Mouse (Mus musculus) cerebellum, postnatal 4 days (tissue): Measurements from ENCODE around the gene Atg5.
"Not testable (repeated sequence)": the region's sequence is repeated elsewhere in the genome, so short reads cannot be mapped to it uniquely, and the experiment has no call there.

Experiments
- DNase-seq, 2 experiments: peaks; one replicate each; pipeline ENCODE4 v3.0.0; 2022; ENCODE audit warnings: low spot score in 2 of 2, mixed read lengths in 1 of 2

Gene Atg5

DNA sequence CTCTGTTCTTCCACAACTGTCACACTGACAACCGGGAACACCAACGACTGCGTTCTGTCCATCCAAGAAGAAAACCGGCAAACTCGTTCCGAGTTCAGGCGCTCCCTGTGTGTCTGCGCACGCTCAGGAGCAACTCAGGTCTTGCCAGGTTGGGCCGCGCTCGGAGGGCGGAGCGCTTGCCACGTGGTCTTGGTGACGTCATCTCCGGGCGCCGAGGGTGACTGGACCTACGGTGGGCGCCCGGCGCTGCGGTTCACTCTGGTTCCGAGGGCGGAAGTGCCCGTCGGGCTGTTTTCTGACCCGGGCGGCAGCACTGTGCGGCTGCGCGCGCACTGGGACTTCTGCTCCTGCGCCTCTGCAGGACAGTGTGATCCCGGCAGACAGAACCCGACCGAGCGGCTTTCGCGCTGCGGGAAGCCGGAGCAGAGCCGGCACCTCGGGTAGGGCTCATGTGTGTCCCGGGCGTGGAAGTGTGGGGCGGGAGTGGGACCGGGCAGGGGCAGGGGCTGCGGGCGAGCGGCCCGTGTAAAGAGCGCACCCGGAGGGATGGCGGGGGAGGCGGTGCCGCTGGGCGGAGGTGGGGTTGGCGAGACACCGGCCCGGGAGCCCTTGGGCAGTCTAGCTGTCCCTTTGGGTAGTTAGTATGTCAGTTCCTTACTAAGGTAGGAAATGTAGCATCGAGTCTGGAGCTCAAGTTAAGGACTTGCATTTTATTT, at the start of gene Atg5:
Atg5 (plus strand) TSS at position 214 of the 716 bp plus-strand sequence.
- DNase-seq, result peak; percentile 98 to 99

DNA sequence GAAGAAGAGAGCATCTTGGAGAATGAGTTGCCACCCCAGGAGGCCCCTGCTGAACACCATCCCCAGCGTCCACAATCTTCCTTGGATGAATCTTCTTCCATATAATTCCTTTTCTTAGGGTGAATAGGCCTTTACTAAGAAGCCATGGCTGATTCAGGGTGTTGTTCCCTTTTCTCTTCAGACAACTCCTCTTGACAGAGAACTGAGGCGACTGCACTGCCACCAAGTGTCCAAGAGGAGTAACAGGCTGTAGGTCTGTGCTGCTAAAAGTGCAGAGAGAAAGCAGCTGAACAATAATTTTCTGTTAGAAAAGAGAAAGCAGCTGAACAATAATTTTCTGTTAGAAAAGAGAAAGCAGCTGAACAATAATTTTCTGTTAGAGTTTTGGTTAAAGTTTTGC, 49.1 kb upstream of the Atg5 start:
- not testable (repeated sequence) for DNase-seq

DNA sequence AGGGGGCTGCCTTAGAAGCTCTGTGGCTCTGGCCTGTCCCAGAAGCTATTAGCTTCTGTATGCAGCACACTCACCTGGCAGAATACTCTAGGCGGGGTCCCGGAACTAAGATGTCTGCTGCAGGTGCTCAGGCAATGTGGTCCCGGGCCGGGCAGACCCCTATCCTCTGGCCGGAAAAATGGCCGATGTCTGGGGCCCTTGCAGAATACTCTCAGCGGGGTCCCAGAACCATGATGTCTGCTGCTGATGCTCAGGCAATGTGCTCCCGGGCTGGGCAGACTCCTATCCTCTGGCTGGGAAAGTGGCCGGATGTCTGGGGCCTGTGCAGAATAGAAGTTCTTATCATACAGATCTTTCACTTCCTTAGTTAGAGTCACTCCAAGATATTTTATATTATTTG, 43.8 kb upstream of the Atg5 start:
- DNase-seq, result no peak

DNA sequence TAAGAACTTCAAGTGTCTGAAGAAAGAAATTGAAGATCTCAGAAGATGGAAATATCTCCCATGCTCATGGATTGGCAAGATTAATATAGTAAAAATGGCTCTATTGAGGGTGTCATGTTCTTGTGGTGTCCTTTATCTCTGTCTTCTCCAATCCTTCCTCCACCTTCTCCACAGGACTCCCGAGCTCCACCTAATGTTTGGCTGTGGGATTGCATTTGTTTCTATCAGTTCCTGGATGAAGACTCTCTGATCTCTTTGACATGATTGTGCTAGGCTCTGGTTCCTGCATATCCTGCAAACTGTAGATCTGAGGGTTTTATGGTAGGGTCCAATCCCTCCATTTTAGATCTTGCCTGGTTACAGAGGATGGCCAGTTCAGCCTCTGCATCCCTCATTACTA, 34.8 kb upstream of the Atg5 start:
- peak in 1 of 2 experiments; percentile 17 for DNase-seq

DNA sequence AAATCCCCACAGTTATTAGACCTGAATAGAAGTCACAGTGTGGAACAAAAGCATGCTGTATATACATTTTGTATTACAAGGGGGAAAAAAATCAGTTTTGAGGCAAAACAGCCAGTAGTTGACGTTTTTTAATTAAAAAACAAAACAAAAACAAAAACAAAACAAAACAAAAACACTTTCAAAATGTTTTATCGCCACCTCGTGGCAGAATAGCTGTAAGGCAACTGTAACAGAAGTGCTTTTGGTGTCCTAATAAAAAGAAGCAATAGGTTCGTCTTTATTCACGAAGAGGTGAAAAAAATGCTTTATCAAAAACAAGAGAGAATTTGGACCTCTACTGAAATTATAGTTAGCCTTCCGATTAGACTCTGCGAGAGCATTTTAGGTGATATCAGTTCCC, 32.9 kb upstream of the Atg5 start:
- not testable (repeated sequence) for DNase-seq

DNA sequence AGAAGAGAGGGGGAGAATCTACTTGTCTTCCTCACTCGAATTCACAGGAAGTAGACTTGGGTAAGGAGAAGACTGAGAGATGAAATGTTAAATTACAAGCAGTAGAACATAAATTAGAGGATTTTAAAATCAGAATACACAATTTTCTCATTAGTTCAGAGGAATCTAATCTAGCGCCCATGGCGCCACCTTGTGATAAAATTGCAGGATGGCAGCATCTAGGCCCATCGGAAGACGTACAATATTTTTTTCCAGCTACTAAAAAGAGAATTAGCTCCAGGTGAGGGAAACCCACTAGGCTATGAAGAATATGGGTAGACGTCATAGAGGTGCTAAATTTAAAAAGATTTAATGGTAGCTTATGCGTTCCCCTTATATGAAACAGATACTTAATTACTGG, 11.5 kb upstream of the Atg5 start:
- no peak for DNase-seq

DNA sequence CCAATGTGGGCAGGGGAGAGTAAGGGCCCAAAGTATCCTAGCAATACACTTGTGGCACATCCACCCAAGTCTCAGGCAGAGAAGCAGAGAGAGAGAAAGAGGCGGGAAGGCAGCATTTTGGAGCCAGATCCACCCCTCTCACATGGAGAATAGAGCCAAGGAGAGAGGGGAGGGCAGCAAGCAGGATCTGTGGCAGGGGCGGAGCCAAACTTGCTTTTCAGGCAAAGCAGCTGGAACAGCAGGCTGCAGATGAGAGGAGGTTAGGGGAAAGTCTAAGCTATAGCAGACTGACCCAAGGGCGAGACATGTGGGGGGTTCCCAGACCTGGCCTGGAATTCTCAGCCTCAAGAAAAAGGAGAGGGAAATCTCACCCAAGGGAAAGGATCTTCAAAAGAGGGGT, 2.3 kb upstream of the Atg5 start:
- DNase-seq, result no peak

DNA sequence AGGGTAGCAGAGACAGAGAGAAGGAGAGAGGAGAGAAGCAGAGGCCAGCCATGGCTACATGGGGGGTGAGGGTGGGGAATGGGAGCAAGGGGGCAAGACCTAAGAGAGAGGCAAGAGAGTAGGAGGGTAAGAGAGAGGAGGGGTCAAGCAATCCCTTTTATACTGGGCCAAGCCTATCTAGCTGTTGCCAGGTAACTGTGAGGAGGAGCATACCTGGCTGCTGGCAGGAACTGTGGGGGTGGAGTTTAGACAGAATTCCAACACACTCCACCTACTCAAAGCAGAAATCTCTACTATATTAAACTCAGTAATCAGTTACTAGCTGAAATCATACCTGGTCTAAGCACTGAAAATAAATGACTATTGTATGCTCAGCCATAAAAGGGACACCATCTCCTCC, 1.6 kb upstream of the Atg5 start:
- no peak for DNase-seq

DNA sequence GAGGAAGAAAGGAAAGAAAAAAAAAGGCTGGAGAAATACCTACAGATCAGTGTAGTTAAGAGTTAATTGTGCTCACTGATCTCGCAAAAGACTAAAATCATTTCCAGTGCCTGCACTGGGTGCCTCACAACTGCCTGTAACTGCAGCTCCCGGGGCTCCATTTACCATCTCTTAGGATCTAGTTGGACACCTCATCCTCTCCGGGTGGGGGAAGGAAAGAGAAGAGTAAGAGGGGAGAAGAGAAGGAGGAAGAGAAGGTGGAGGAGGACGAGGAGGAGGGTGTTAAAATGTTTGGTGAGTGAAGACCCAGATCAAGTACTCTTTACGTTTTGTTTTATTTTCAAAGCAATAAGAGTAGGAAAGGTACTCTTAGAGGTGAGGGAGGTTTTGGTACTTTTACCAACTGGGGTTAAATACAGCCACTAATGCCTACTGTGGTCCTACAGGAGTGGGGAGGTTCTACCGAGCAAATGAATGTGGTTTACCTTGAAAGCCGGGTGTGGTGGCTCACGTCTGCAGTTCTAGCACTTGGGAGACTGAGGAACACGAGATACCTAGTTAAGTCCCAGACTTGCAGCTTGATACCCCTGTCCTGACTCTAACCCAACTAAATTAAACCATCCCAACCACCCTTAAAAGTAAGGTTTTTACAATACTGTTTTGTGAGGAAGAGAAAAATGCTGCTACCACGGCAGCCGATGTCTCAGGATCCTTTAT, 574 bp upstream of the Atg5 start:
- no peak for DNase-seq

DNA sequence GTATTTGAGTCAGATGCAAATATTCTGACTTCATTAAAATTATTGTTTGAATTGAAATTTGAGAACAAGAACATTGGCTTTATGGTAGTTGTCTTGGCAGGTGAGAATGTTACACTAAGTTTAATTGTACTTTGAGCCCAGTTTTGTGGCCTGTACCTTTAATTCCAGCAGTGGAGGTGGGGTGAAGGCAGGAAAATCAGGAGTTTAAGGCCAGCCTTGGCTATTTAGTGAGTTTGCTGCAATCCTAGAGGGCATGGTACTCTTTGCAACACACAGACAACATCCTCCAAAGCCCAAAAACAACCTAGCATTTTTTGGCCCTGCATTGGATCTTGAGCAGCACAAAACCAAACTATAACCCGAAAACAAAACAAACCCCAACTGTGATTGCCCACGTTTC, 1.1 kb downstream of the Atg5 start:
- DNase-seq, result no peak

DNA sequence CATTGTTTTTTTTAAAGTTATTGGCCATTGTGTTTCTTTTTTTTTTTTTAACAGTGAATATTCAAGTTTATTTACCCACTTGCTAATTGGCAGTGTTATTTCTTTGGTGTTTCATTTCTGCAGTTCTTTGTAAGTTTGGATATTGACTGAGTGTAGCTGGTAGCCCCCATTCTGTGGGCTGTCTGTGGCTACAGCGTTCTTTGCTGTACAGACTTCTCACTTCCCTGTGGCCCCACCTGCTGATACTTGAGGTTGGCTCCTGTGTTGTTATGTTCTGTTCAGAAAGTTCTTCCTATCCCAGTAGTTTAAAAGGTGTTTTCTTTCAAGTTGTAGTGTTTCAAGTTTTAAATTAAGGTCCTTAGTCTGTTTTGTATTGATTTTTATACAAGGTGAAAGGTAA, 14.2 kb downstream of the Atg5 start:
- no peak for DNase-seq

DNA sequence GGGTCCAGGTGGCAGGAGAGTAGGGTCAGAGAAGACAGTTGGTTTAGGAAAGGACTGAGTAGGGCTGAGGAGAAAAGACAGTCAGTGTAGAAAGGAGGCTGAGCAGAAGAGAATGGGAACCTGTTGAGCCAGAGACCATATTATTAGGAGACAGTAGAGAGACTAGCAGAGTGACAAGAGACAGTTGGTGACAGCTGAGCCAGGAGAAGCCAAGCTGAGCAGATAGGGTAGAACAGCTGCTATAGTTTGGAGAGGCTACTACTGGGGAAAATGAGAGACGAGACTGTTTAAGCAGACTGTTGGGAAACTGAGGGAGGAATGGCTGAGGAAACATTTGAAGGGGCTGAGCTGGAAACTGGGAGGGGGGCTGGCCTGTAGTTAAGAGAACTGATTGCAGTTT, 16.9 kb downstream of the Atg5 start:
- no peak for DNase-seq

DNA sequence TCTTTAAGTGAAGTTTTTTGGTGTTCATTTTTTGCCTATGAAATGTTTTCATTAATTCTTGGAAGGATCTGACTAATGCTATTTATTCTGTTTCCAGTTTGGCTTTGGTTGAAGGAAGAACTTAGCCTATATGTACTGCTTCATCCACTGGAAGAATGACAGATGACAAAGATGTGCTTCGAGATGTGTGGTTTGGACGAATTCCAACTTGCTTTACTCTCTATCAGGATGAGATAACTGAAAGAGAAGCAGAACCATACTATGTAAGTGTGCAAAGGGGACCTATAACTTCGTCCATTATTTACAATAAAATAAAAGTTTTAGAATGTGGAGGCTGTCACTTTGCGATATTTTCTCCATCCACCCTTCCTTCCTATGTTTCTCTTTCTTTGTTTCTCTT, 17.8 kb downstream of the Atg5 start:
- no peak for DNase-seq

DNA sequence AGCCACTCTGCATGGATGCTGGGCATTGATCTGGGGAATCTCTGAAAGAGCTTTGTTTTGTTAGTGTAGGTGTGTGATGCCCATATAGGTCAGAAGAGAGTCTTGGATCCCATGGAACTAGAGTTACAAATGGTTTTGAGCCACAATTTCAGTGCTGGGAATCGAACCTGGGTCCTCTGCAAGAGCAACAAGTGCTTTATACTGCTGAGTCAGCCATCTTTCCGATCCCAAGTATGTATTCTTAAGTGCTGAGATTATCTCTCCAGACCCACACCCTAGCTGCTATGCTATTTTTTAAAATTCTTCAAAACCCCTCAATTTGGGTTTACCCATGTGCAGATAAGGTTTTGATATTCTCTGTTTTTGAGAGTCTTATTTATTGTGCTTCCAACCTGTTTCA, 22.7 kb downstream of the Atg5 start:
- DNase-seq, result no peak

DNA sequence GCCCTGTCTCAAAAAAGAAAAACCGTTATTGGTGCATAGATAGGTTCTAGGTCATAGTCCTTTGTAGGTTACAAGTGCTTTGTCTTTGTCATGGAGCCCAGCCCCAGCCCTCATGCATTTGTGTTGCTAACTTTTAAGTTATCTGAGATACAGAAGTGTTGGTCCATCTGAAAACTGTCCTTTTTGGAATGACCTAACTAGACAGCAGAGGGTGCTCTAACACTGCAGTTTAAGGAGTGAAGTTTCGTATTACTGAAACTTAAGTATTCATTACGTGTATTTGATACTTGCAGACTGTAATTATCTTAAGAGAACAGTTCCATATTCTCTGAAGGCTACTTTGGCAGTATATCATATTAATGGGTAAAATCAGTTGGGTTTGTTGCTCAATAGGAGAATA, 24.0 kb downstream of the Atg5 start:
- peak in 1 of 2 experiments; percentile 8 for DNase-seq

DNA sequence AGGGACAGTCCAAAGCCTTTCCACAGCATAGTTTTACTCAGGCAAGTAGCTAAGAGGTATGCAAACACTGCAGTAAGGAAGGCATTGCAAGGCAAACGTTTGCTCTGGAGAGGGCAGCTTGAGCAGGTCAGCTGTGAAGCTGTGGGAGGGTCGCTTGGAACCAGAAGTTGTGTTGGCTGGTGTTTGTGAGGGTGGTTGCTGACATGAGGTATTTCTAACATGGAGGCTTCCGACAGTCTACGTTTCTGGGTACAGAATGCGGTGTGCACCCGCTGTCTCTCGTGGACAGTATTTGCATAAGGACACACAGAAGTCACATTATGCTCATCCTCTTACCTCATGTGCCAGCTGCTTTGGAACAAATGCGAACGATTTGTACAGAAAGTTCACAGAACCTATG, 31.0 kb downstream of the Atg5 start:
- no peak for DNase-seq

DNA sequence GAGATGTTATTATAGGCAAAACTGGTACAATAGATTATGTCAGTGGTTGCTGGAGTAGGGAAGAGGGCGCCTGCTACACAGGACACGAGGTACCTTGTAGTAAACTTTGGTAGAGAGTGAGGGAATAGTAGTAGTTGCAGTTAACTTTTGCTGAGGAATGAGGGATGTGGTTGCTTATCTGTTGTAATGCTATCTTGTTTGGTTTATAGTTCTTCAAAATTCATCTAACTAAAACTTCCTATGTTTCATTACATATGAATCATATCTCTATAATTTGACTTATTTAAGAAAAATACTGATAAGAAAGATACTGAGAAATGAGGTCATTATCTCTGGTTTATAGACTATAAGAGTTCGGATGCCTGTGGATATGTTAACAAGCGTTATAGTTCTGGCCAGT, 31.9 kb downstream of the Atg5 start:
- DNase-seq, result no peak

DNA sequence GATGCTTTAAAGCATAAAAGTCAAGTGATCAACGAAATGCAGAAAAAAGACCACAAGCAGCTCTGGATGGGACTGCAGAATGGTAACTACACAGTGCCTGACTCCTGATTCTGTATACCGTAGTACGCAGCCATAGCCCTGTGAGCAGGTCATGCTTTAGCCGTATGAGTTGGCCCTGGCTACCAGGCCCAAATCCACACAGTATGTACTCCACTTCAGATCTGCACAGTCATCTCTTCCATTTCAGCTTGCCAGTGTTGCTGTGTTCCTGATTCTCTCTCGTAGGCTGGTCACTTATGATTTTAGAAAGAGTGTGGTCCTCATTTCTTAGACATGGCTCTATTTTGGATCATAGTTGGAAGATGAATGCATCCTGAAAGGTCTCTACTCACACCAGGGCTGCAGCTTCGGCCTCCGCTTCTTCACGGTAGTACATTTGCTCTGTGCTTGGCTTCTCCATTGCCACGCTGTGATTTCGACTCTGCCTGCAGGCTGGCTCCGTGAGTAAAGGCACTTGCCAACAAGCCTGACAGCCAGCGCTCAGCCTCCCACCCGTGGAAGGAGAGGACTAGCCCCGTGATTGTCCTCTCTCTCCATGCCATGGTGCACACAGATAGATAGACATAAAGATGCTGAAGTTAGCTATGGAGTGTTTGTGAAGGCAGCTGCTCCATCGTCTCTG, 35.6 kb downstream of the Atg5 start:
- DNase-seq, result no peak

DNA sequence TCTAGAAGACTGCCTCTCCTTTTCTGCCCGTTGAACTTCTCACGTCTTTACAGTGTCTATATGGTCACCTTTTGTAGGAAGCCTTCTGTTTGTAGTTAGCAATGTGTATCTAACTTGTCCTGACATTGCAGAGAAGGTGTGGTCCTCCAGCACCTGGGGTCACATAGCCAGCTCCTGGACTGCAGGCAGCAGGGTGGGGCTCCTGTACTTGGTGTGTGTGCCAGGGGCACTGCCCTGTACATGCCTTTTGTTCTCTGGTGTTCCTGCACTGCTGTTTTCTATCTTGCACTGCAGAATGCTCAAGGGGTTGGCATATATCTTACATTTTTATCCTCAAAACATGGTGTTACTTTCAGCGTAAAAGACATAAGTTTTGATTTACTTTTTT, 36.2 kb downstream of the Atg5 start:
- no peak for DNase-seq

DNA sequence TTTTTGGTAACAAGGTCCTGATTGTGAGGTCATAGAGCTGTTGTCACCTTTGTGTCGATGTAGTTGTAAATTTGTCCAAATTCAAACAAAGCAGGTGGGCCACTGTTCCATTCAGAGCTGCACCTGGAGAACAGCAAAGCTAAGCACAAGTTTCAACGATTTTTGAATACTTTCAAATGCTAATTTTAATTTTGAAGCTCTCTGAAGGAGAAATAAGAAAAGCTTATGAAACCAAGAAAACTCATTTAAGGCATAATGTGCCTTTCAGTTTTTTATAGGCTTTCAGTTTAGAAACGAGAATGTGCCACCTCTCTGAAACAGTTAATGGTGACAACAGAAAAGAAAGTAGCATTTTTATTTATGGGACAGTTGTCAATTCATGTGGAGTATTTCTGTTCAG, 36.7 kb downstream of the Atg5 start:
- DNase-seq, result no peak

DNA sequence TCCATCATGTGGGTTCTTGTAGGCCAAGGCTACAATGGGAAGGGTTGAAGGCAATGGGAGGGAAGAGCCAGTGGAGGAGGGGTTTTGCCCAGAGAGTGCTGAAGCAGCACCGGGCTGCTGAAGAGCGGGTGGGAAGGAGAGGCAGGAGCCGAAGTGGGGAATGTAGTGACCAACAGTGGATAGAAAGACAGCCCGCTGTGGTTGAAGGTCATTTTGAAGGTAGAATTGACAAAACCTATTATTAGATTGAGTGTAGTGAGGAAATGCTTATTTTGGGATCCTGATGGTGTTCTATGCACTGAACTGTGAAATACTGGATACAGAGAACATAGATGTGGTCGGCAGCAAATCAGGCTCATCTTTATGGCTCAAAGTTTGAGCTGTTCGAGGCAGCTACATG, 38.1 kb downstream of the Atg5 start:
- DNase-seq, result no peak

DNA sequence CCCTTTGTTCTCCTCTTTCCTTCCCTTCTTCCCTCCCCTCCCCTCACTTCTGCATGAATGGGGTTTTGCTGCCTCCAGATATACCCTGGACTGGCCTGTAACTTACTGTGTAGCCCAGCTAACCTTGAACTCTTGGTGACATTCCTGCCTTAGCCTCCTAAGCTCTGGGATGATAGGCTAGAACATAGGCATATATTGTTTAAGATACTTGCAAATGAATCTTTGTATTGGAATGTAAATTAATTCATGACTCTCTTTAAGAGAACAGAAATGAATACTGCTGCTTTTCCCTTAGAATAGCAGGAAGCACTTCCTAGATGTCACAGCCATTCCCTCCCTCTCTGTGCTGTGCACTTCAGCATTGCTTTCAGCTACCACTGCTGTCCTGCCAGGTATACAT, 40.1 kb downstream of the Atg5 start:
- no peak for DNase-seq

DNA sequence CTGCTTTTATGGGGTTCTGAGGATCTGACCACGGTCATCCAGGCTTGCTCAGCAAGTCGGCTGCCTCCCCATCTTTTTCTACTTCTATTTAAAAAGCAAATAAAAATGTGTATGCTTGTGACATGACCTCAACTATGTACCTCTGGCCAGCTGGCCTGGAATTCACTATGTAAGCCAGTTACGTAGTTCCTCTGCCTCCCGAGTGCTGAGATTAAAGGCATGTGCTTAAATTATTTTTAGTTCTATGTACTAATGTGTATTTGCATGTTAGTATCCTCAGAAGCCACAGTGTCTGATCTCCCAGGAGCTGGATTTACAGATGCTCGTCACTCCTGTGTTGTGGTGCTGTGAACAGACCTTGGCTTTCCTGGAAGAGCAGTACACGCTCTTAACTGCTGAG, 41.1 kb downstream of the Atg5 start:
- no peak for DNase-seq
